Mouse (Mus musculus) testis, postnatal 14 days (tissue): ENCODE measurements at regions not wholly inside any gene's neighbourhood (a gene's known extent, or its start where the extent isn't known, plus 50 kb on each side); places are given as distances from the start of the nearest gene placed in this dataset.

ENCODE experiments used
- DNase-seq: peaks from one replicate; pipeline ENCODE4 v3.0.0; 2021; ENCODE audit warnings: low spot score

DNA sequence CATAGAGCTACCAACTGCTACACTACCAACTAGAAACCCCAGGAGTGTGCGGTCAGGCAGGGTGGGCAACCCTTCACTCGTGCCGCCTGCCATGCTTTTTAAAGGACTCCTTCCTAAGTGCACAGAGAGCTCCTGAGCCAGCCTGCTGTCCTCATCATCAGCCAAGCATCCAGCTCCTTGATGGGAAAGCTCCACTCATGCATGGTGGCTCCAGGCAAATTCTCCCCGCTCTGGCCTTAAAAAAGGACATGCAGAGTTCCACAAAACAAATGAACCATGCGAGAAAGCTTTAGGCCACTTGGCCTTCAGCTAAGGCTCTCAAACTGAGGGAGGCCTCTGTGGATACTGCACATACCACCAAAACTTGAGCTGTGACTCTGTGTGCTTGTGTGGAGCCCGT, 74.2 kb upstream of the Noct start:
- DNase-seq, result no peak

GRCm38 (mm10) chr3:51151104-51151503, 73.1 kb upstream of the Noct start:
- DNase-seq, result no peak

- no peak for DNase-seq
Measured at GRCm38 (mm10) chr3:51155621-51156020, 68.6 kb upstream of the Noct start.

GRCm38 (mm10) chr3:51156386-51157290, 67.6 kb upstream of the Noct start:
- DNase-seq, result peak; percentile 71

- DNase-seq, result no peak
Measured at GRCm38 (mm10) chr3:51157291-51157650, 67.0 kb upstream of the Noct start.

- no peak for DNase-seq
Measured at GRCm38 (mm10) chr3:51158449-51158848, 65.8 kb upstream of the Noct start.

DNA sequence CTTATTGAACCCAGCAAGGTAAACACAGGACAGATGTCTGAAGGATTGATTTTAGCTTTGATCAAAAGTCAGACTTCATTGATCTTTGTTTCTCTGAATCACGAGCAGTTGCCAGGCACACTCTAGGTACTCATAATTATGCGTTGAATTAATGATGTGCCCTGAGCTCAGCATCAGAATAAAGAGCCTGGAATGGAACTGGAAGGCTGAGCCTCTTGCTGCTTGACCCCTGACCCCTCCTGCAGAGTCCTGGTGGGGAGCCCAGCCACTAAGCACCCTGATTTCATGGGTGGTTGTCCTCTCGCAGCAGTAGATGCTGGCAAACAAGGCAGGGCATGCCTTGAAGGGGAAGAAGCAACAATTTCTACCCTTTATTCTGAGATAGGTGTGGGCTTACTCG, 64.9 kb upstream of the Noct start:
- no peak for DNase-seq

- DNase-seq, result no peak
Measured at GRCm38 (mm10) chr3:51159881-51160280, 64.4 kb upstream of the Noct start.

DNA sequence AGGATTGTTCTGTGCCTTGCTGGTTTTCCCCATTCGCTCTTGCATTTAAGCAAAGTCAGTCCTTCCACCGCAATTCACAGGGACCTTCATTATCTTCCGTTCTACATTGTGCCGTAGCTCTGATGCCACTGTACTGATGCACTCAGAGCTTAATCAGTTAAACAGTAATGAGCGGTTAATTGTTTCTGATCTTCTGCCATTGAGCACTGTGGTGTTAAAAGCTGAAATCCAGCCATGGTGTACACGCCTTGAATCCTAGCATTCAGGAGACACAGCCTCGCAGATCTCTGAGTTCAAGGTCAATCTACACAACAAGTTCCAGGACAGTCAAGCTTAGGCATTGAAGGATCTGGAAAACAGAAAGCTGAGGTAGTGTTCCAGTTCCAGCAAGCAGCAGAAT, 63.6 kb upstream of the Noct start:
- peak; percentile 18 for DNase-seq

- no peak for DNase-seq
Measured at GRCm38 (mm10) chr3:51169150-51169925, 54.9 kb upstream of the Noct start.

DNA sequence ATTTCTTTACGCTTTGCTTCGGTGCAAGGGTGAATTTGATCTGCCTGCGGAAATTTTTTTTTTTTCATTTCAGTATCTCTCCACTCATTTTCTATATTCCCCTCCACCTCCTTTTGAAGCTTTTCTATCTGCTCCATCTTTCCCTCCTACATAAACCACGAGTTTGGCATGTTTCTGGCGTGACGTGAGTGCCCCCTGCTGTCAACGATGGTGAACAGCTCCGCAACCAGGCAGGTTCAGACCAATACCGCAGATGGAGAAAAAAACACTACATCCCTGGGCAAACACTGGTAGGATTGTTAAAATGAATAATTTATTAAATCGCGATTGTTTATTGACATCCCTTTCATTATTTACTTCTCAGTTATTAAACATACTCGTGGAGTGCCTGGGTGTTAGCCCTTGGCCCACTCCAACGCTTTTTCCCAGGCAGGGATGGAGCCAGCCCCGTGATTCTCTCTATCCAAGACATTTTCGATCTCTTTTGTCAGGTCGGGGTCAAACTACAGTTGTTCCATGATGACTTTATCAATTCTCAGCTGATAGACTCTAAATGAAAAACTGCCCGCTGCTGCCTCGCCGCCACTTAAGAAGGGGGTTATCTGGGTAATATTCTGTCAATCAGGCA, 53.9 kb upstream of the Noct start:
- peak; percentile 62 for DNase-seq
